In the genomic region with DNA sequence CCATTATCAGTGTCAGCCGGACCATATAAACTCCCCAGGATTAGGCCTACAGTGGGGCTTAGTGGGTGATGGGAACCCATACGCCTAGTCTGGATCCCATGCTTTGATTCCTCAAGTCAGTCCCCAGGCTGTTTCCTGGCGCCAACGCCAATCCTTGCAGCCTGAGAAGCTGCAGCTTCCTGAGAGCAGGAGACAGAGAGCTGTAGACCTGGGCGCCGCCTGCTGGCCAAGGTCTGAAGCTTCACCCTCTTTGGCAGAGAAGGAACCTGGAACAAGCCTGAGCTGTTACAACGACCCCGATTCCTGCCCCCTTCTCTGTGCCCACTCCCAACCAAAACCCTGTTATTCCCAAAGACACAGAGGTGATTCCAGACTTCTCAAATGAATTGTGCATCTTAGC, we compare ENCODE assay signal across 8 mouse cellular contexts. TPM values are rescaled to one million over a fixed set of nuclear protein-coding genes. Genes with fewer than 3 reads are reported as not detected.
A peak's percentile ranks its signal among the peaks of the same experiment; 100 is the strongest.
DNase-seq lines count a peak whose midpoint lies in the region; ATAC-seq and TF ChIP-seq lines count a peak whose summit lies in the region.

No protein-coding gene starts in this region.

- no peak overlapping the region for H3K9ac ChIP-seq in forebrain, postnatal 0 days
- H3K9ac ChIP-seq in hindbrain, embryonic 14.5 days, result no peak overlapping the region

- intact Hi-C loops in left cerebral cortex, postnatal 36 days (cut with DNase I), result loop anchor here (5.0 to 10.0 kb wide), 3 partner anchors 165 to 465 kb away; partner anchors contain the start of gene Tspan32

- no peaks in the 10 kb centered on the region for H3K4me1 ChIP-seq in forebrain, postnatal 0 days (ENCODE audit: insufficient read depth)
- peaks cover 14% of the 10 kb centered on the region for H3K4me1 ChIP-seq in hindbrain, embryonic 14.5 days (replicated peaks; ENCODE audit: control insufficient read depth, insufficient read depth, low read length)

- WGBS in forebrain, postnatal 0 days, result 12% methylated on average over 8 of the region's 8 CpGs
- WGBS in hindbrain, embryonic 14.5 days, result 21% methylated on average over 8 of the region's 8 CpGs

- ATAC-seq in forebrain, postnatal 0 days, result peak; percentile 80
- ATAC-seq in hindbrain, embryonic 14.5 days (ENCODE audit: low FRiP score), result no peak; the same call in 1 of the 2 replicates
- ATAC-seq in monocyte, adult 5-6 weeks (replicated peaks; ENCODE audit: insufficient number of reproducible peaks, low FRiP score, low TSS enrichment, poor library complexity, severe bottlenecking), result 0 out of 2 replicates have a peak, but pooled peaks have one; percentile 41

- H3K9me3 ChIP-seq in forebrain, postnatal 0 days (ENCODE audit: low read length), result no peaks in the 10 kb centered on the region
- H3K9me3 ChIP-seq in hindbrain, embryonic 14.5 days (ENCODE audit: control insufficient read depth, low read length), result no peaks in the 10 kb centered on the region

- H3K27me3 ChIP-seq in forebrain, postnatal 0 days (ENCODE audit: insufficient read depth, low read length), result no peaks in the 10 kb centered on the region
- H3K27me3 ChIP-seq in hindbrain, embryonic 14.5 days (ENCODE audit: control insufficient read depth, insufficient read depth, low read length), result no peaks in the 10 kb centered on the region

- peak; percentile 60 for DNase-seq in layer of hippocampus, adult 11-12 months (ENCODE audit: low spot score)
- DNase-seq in layer of hippocampus, adult 9-10 months (ENCODE audit: low spot score), result no peak
- peak; percentile 66 to 72 for DNase-seq in cerebellum, adult 18-20 months
- DNase-seq in forebrain, postnatal 0 days, result peak; percentile 87
- peak; percentile 85 for DNase-seq in hindbrain, embryonic 14.5 days (ENCODE audit: low spot score)
- peak; percentile 61 to 70 for DNase-seq in left cerebral cortex, postnatal 36 days (ENCODE audit: low spot score in 2 of 2)
- peak; percentile 29 for DNase-seq in telencephalon, adult 2 months (ENCODE audit: low read depth, low spot score)

- no peak overlapping the region for H3K4me3 ChIP-seq in forebrain, postnatal 0 days (ENCODE audit: low read depth, low read length)
- H3K4me3 ChIP-seq in hindbrain, embryonic 14.5 days (replicated peaks; ENCODE audit: low read length), result no peak overlapping the region

- TF ChIP-seq CTCF in forebrain, postnatal 0 days (IDR thresholded peaks at IDR 0.05; ENCODE audit: low read depth), result peak; percentile 94

- no peak overlapping the region for H3K4me2 ChIP-seq in forebrain, postnatal 0 days (ENCODE audit: low read depth)
- H3K4me2 ChIP-seq in hindbrain, embryonic 14.5 days (replicated peaks), result no peak overlapping the region

- H3K36me3 ChIP-seq in forebrain, postnatal 0 days (ENCODE audit: insufficient read depth), result no peaks in the 10 kb centered on the region
- H3K36me3 ChIP-seq in hindbrain, embryonic 14.5 days (replicated peaks; ENCODE audit: control insufficient read depth, insufficient read depth), result no peaks in the 10 kb centered on the region

- no peak overlapping the region for H3K27ac ChIP-seq in forebrain, postnatal 0 days (ENCODE audit: low read depth, low read length)
- H3K27ac ChIP-seq in hindbrain, embryonic 14.5 days, result no peak overlapping the region

RNA-seq across cellular contexts. Expression of gene Slc22a18, which starts 3.6 kb away (rescaled TPM):
- 0.92 and 1.7 TPM in 2 replicates for total RNA-seq in forebrain, postnatal 0 days (2014; rRNA removed)
- polyA plus RNA-seq in forebrain, postnatal 0 days (2015; fragmentation: Nextera tagmentation; extraction: Ambion mirVana), result 0.71 and 1.0 TPM in 2 replicates
- 0.90 and 1.0 TPM in 2 replicates for polyA plus RNA-seq in hindbrain, embryonic 14.5 days (2014; fragmentation: Nextera tagmentation; extraction: Ambion mirVana)
- total RNA-seq in left cerebral cortex, postnatal 36 days (2021), result under 1 TPM; 0.34 to 0.89 TPM
- total RNA-seq in monocyte, adult 5-6 weeks (2017), result 1.3 TPM in 1 of 3 replicates, not detected in the others

RNA-seq across cellular contexts. Expression of gene Cdkn1c, which starts 9.1 kb away (rescaled TPM):
- total RNA-seq in forebrain, postnatal 0 days (2014; rRNA removed), result 99.0 and 123 TPM in 2 replicates
- polyA plus RNA-seq in forebrain, postnatal 0 days (2015; fragmentation: Nextera tagmentation; extraction: Ambion mirVana), result 119 and 124 TPM in 2 replicates
- polyA plus RNA-seq in hindbrain, embryonic 14.5 days (2014; fragmentation: Nextera tagmentation; extraction: Ambion mirVana), result 293 and 336 TPM in 2 replicates
- total RNA-seq in left cerebral cortex, postnatal 36 days (2021), result 10 to 100 TPM; 11.9 to 14.2 TPM
- 3.5 to 20.8 TPM (median 3.8 TPM) in 3 replicates for total RNA-seq in monocyte, adult 5-6 weeks (2017)

RNA-seq across cellular contexts. Expression of gene Phlda2, which starts 33.0 kb away (rescaled TPM):
- total RNA-seq in forebrain, postnatal 0 days (2014; rRNA removed), result 0.46 TPM in 1 of 2 replicates, not detected in the other
- polyA plus RNA-seq in forebrain, postnatal 0 days (2015; fragmentation: Nextera tagmentation; extraction: Ambion mirVana), result 0.60 TPM in 1 of 2 replicates, not detected in the other
- polyA plus RNA-seq in hindbrain, embryonic 14.5 days (2014; fragmentation: Nextera tagmentation; extraction: Ambion mirVana), result 0.57 and 0.87 TPM in 2 replicates
- not detected for total RNA-seq in left cerebral cortex, postnatal 36 days (2021)
- total RNA-seq in monocyte, adult 5-6 weeks (2017), result not detected in 3 replicates
